Mouse (Mus musculus): Measurements from ENCODE around the gene Slc35f3. TPM values are rescaled to one million over a fixed set of nuclear protein-coding genes. Genes with fewer than 3 reads are reported as not detected.

Slc35f3 gene
- polyA plus RNA-seq, 1 experiment from 2014 or later = 1.2 TPM

GRCm38 (mm10) chr8:126357946-126358345 is 59.6 kb downstream of the Slc35f3 start:
- H3K9ac ChIP-seq (replicated peaks; ENCODE audit: low read depth, low read length) = no peak overlapping the region
- H3K36me3 ChIP-seq (ENCODE audit: control insufficient read depth, insufficient read depth) = no peaks in the 10 kb centered on the region
- H3K9me3 ChIP-seq (ENCODE audit: control insufficient read depth, low read length) = no peaks in the 10 kb centered on the region
- no peak overlapping the region for H3K27ac ChIP-seq (ENCODE audit: low read length)
- no peak for ATAC-seq
- H3K4me2 ChIP-seq (ENCODE audit: low read length) = no peak overlapping the region
- H3K27me3 ChIP-seq (replicated peaks; ENCODE audit: control insufficient read depth, insufficient read depth, low read length) = no peaks in the 10 kb centered on the region
- H3K4me1 ChIP-seq (replicated peaks; ENCODE audit: control insufficient read depth, insufficient read depth, low read length) = no peaks in the 10 kb centered on the region
- no peak overlapping the region for H3K4me3 ChIP-seq (replicated peaks; ENCODE audit: low read length)
- WGBS = 23% methylated on average over 3 of the region's 3 CpGs

DNA sequence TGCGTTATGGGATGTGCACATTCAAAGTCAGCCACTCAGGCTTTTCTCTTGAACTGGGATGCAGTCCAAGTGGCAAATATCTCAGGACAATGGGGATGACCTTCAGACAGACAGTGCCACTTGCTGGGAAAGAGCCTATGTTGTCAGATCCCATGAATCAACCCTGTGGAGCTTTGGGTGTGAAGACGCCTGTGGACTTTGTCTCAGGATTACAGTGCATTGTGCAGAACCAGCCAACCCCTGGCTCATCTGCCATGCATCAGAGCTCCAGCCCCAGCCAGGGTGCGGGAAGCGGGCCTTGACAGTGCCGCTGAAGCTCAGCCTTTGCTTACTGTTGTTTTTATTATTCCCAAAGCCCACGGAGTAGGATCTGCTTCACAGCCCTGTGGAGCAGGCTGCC is 60.9 kb downstream of the Slc35f3 start:
- H3K27me3 ChIP-seq (replicated peaks; ENCODE audit: control insufficient read depth, insufficient read depth, low read length) = no peaks in the 10 kb centered on the region
- H3K36me3 ChIP-seq (ENCODE audit: control insufficient read depth, insufficient read depth) = no peaks in the 10 kb centered on the region
- no peak overlapping the region for H3K4me2 ChIP-seq (ENCODE audit: low read length)
- 58% methylated on average over 6 of the region's 6 CpGs for WGBS
- no peak for ATAC-seq
- no peaks in the 10 kb centered on the region for H3K4me1 ChIP-seq (replicated peaks; ENCODE audit: control insufficient read depth, insufficient read depth, low read length)
- no peak overlapping the region for H3K9ac ChIP-seq (replicated peaks; ENCODE audit: low read depth, low read length)
- no peak overlapping the region for H3K4me3 ChIP-seq (replicated peaks; ENCODE audit: low read length)
- no peaks in the 10 kb centered on the region for H3K9me3 ChIP-seq (ENCODE audit: control insufficient read depth, low read length)
- H3K27ac ChIP-seq (ENCODE audit: low read length) = no peak overlapping the region

DNA sequence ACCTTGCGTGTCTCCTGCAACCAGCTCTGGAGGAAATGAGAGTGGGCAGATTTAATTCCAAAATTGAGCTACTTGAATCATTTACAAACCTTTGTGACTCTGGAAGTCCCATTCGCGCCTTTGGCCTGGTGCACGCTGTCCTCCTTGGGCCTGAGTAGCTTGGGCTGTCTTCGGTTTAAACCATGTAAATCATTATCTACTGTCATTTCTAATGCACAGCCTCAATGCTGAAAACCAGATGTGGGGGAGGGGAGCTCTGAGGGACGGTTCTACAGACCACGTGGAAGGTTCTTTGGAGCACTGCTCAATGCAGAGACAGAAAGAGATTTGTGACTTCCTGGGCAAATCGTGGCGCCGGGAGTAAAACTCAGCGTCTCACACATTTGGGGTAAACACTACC is 61.7 kb downstream of the Slc35f3 start:
- no peak overlapping the region for H3K9ac ChIP-seq (replicated peaks; ENCODE audit: low read depth, low read length)
- no peaks in the 10 kb centered on the region for H3K36me3 ChIP-seq (ENCODE audit: control insufficient read depth, insufficient read depth)
- ATAC-seq = no peak

DNA sequence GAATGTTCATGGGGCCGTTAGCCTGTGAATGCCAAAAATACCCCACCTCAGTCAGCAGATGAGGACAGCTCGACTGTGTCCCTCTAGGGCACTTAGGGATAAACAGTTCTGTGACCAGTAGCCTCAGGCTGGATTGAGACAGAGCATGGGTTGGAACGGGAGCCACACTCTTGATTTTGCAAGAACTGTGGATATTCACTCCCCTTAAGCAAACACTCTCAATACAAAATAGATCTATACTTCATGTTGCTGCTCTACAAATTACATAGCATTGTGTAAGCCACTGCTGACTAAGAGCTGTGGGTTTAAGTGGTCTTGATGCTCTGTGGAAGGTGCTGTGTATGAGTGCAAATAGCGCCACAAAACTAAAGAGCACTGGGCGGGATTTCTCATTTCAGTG is 62.3 kb downstream of the Slc35f3 start:
- no peaks in the 10 kb centered on the region for H3K27me3 ChIP-seq (replicated peaks; ENCODE audit: control insufficient read depth, insufficient read depth, low read length)
- H3K36me3 ChIP-seq (ENCODE audit: control insufficient read depth, insufficient read depth) = no peaks in the 10 kb centered on the region
- no peak for ATAC-seq
- H3K9ac ChIP-seq (replicated peaks; ENCODE audit: low read depth, low read length) = no peak overlapping the region
- no peaks in the 10 kb centered on the region for H3K4me1 ChIP-seq (replicated peaks; ENCODE audit: control insufficient read depth, insufficient read depth, low read length)
- H3K27ac ChIP-seq (ENCODE audit: low read length) = no peak overlapping the region
- H3K4me2 ChIP-seq (ENCODE audit: low read length) = no peak overlapping the region
- H3K4me3 ChIP-seq (replicated peaks; ENCODE audit: low read length) = no peak overlapping the region
- no peaks in the 10 kb centered on the region for H3K9me3 ChIP-seq (ENCODE audit: control insufficient read depth, low read length)
- WGBS = 60% methylated on average over 5 of the region's 5 CpGs

More for the DNA sequence above, 61.7 kb downstream of the Slc35f3 start:
- no peak overlapping the region for H3K27ac ChIP-seq (ENCODE audit: low read length)
- H3K4me1 ChIP-seq (replicated peaks; ENCODE audit: control insufficient read depth, insufficient read depth, low read length) = no peaks in the 10 kb centered on the region
- no peak overlapping the region for H3K4me2 ChIP-seq (ENCODE audit: low read length)
- no peak overlapping the region for H3K4me3 ChIP-seq (replicated peaks; ENCODE audit: low read length)
- H3K9me3 ChIP-seq (ENCODE audit: control insufficient read depth, low read length) = no peaks in the 10 kb centered on the region
- WGBS = 79% methylated on average over 11 of the region's 11 CpGs
- no peaks in the 10 kb centered on the region for H3K27me3 ChIP-seq (replicated peaks; ENCODE audit: control insufficient read depth, insufficient read depth, low read length)

DNA sequence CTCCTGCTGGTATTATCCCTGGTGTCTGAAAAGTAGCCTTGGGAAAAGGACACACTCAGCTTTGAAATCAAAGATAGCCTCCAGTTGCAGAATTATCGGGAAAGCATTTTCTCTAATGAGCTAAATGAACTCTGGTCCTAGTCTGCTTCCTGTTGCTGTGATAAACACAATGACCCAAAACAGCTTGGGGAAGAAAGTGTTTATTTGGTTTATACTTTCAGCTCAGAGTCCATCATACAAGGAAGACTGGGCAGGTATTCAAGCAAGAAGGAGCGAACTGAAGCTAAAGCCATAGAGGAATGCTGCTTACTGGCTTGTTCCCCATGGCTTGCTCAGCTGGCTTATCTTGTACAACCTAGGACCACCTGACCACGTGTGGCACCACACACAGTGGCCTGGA is 67.9 kb downstream of the Slc35f3 start:
- WGBS = 74% methylated on average over 3 of the region's 3 CpGs
- no peak overlapping the region for H3K4me3 ChIP-seq (replicated peaks; ENCODE audit: low read length)
- no peak overlapping the region for H3K9ac ChIP-seq (replicated peaks; ENCODE audit: low read depth, low read length)
- no peak overlapping the region for H3K4me2 ChIP-seq (ENCODE audit: low read length)
- no peaks in the 10 kb centered on the region for H3K9me3 ChIP-seq (ENCODE audit: control insufficient read depth, low read length)
- no peaks in the 10 kb centered on the region for H3K36me3 ChIP-seq (ENCODE audit: control insufficient read depth, insufficient read depth)
- ATAC-seq = no peak
- H3K4me1 ChIP-seq (replicated peaks; ENCODE audit: control insufficient read depth, insufficient read depth, low read length) = no peaks in the 10 kb centered on the region
- no peaks in the 10 kb centered on the region for H3K27me3 ChIP-seq (replicated peaks; ENCODE audit: control insufficient read depth, insufficient read depth, low read length)
- no peak overlapping the region for H3K27ac ChIP-seq (ENCODE audit: low read length)

DNA sequence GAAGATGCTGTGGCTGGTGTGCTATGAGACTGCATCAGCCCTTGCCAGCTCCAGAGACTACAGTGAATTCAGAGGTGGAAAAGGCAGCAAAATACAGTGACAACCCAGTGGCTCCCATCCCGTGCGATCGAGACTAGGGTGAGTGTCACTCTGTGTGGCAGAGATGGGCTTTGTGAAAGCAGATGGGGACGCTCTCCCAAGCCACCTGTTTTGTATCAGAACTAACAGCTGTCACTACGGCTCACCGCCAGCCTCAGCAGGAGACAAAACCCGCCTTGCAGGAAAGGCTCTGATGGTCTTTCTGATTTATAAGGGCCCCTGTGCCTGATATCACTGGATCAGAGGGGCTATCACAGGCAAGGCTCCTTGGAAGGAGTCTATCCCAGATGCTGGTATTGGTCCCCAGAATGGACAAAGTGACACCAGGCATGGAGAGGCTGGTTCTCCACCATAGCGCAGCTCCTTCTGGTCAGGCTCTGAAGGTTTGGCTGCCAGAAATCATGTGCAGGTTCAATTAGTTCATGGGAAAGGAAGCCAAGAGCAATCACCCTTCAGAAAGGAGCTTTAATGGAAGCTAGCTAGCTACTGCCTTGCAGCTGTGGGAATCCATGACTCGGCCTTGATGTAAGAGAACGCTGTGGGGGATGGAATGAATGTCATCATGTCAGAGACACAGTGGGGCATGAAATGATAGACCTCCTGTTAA is 70.1 kb downstream of the Slc35f3 start:
- Histone ChIP-seq H3K4me3 (replicated peaks; ENCODE audit: low read length) (no peak overlapping the region), H3K9me3 (ENCODE audit: control insufficient read depth, low read length) (no peaks in the 10 kb centered on the region), H3K36me3 (ENCODE audit: control insufficient read depth, insufficient read depth) (no peaks in the 10 kb centered on the region), H3K27me3 (replicated peaks; ENCODE audit: control insufficient read depth, insufficient read depth, low read length) (no peaks in the 10 kb centered on the region), H3K4me2 (ENCODE audit: low read length) (no peak overlapping the region), H3K4me1 (replicated peaks; ENCODE audit: control insufficient read depth, insufficient read depth, low read length) (no peaks in the 10 kb centered on the region), H3K27ac (ENCODE audit: low read length) (no peak overlapping the region), H3K9ac (replicated peaks; ENCODE audit: low read depth, low read length) (no peak overlapping the region)
- no peak for ATAC-seq
- WGBS = 71% methylated on average over 10 of the region's 10 CpGs

GRCm38 (mm10) chr8:126371871-126372270 is 73.5 kb downstream of the Slc35f3 start:
- Histone ChIP-seq H3K9me3 (ENCODE audit: control insufficient read depth, low read length) (no peaks in the 10 kb centered on the region), H3K4me2 (ENCODE audit: low read length) (no peak overlapping the region), H3K4me3 (replicated peaks; ENCODE audit: low read length) (no peak overlapping the region), H3K27ac (ENCODE audit: low read length) (no peak overlapping the region), H3K9ac (replicated peaks; ENCODE audit: low read depth, low read length) (no peak overlapping the region), H3K4me1 (replicated peaks; ENCODE audit: control insufficient read depth, insufficient read depth, low read length) (no peaks in the 10 kb centered on the region), H3K27me3 (replicated peaks; ENCODE audit: control insufficient read depth, insufficient read depth, low read length) (no peaks in the 10 kb centered on the region), H3K36me3 (ENCODE audit: control insufficient read depth, insufficient read depth) (no peaks in the 10 kb centered on the region)
- WGBS = 82% methylated on average over 3 of the region's 3 CpGs
- ATAC-seq = no peak

DNA sequence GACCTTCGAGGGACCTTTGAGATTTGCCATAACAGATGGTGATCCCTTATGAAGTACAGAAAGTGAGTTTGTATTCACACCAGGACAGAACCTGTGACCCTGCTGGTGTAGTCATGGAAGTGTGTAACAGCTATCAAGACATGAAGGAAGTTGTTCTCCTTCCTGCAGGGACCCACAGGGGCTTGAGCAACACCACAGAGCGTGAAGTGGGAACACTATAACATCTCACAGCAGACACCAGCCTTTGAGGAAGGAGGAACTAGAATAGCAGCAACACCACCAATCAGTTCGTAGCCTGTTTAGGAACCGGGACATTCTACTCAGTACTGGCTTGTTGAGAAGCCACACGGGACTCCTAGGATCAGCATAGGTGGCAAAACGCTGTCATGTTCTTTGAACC is 81.2 kb downstream of the Slc35f3 start:
- no peak overlapping the region for H3K4me3 ChIP-seq (replicated peaks; ENCODE audit: low read length)
- no peaks in the 10 kb centered on the region for H3K36me3 ChIP-seq (ENCODE audit: control insufficient read depth, insufficient read depth)
- H3K9me3 ChIP-seq (ENCODE audit: control insufficient read depth, low read length) = no peaks in the 10 kb centered on the region
- no peak overlapping the region for H3K4me2 ChIP-seq (ENCODE audit: low read length)
- ATAC-seq = no peak
- no peaks in the 10 kb centered on the region for H3K4me1 ChIP-seq (replicated peaks; ENCODE audit: control insufficient read depth, insufficient read depth, low read length)
- peaks cover 3% of the 10 kb centered on the region; the same call in 1 of the 2 replicates for H3K27me3 ChIP-seq (replicated peaks; ENCODE audit: control insufficient read depth, insufficient read depth, low read length)
- H3K27ac ChIP-seq (ENCODE audit: low read length) = no peak overlapping the region
- WGBS = 85% methylated on average over 6 of the region's 6 CpGs
- no peak overlapping the region for H3K9ac ChIP-seq (replicated peaks; ENCODE audit: low read depth, low read length)

DNA sequence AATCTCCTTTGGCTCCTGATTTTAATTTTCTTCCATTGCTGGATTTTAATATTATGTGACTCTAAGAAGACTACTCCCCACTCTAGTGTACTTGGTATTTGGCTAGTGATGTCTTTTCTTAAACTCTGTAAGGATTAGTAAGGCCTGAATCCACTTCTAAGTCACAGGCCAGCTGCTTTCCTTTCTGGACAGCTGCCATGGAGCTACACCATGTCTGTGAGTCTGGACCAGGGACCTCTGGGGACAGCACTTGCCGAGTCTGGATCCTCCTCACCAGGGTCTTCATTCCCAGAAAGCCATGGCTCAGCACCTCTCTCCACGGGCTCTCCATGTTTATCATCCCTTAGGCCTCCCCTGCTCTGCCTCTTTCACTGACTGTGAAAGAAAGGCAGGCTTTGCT is 81.8 kb downstream of the Slc35f3 start:
- Histone ChIP-seq H3K4me2 (ENCODE audit: low read length) (no peak overlapping the region), H3K9ac (replicated peaks; ENCODE audit: low read depth, low read length) (no peak overlapping the region), H3K36me3 (ENCODE audit: control insufficient read depth, insufficient read depth) (no peaks in the 10 kb centered on the region), H3K27me3 (replicated peaks; ENCODE audit: control insufficient read depth, insufficient read depth, low read length) (peaks cover 3% of the 10 kb centered on the region; the same call in 1 of the 2 replicates), H3K27ac (ENCODE audit: low read length) (no peak overlapping the region), H3K4me3 (replicated peaks; ENCODE audit: low read length) (no peak overlapping the region), H3K9me3 (ENCODE audit: control insufficient read depth, low read length) (no peaks in the 10 kb centered on the region), H3K4me1 (replicated peaks; ENCODE audit: control insufficient read depth, insufficient read depth, low read length) (no peaks in the 10 kb centered on the region)
- 58% methylated on average over 2 of the region's 2 CpGs for WGBS
- ATAC-seq = no peak

GRCm38 (mm10) chr8:126381299-126381698 is 82.9 kb downstream of the Slc35f3 start:
- Histone ChIP-seq H3K27ac (ENCODE audit: low read length) (no peak overlapping the region), H3K4me3 (replicated peaks; ENCODE audit: low read length) (no peak overlapping the region), H3K4me1 (replicated peaks; ENCODE audit: control insufficient read depth, insufficient read depth, low read length) (no peaks in the 10 kb centered on the region), H3K9ac (replicated peaks; ENCODE audit: low read depth, low read length) (no peak overlapping the region), H3K36me3 (ENCODE audit: control insufficient read depth, insufficient read depth) (no peaks in the 10 kb centered on the region), H3K27me3 (replicated peaks; ENCODE audit: control insufficient read depth, insufficient read depth, low read length) (peaks cover 3% of the 10 kb centered on the region; the same call in 1 of the 2 replicates), H3K4me2 (ENCODE audit: low read length) (no peak overlapping the region), H3K9me3 (ENCODE audit: control insufficient read depth, low read length) (no peaks in the 10 kb centered on the region)
- no peak for ATAC-seq
- WGBS = 86% methylated on average over 7 of the region's 7 CpGs

Measured in forebrain, embryonic 16.5 days (tissue).